Mouse (Mus musculus) adrenal gland, adult 18-20 months (tissue): Measurements from ENCODE around the gene Sdhd. TPM values are rescaled to one million over a fixed set of nuclear protein-coding genes. Genes with fewer than 3 reads are reported as not detected.

Experiments
- DNase-seq, 2 experiments: peaks; one replicate each; pipeline ENCODE4 v3.0.0; 2021 to 2022; ENCODE audit warnings: low spot score in 2 of 2
- total RNA-seq, 2 experiments: library from RNA; stranded (reverse); gene quantifications; 1 replicate in 1 of 2; 2 replicates in 1 of 2; pipeline ENCODE4 v1.2.3; 2021

The Sdhd gene
- total RNA-seq, 2 experiments from 2014 or later = 260 to 414 TPM

DNA sequence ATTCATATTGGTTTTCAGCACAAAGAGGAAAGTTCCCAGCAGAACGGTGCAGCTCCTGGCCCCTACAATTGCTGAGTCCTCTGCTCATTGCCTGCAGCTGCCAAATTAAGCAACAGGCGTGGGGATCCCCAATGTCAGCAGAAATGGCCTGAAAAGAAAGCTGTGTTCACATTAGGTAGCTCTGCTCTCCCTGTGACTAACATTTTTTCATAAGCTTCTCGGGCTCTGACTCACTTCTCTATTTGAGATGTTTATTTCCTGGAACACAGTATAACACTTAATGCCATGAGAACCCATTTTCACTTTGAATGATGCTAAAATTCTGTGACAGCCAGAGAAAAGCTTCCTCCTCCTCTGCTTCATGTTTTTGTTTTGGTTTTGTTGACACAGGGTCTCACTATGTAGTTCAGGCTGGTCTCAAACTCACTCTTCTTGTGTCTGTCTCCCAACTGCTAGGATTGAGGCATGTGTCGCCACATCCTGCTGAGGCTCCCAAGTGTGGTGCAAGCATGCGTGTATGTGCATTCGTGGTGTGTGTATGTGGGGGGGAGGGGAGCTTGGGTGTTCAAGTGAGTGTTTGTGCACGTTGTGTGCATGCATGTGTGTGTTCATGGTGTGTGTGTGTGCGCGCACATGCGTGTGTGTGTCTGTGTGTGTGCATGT lies 12.6 kb downstream of the Sdhd start:
- DNase-seq = no peak

DNA sequence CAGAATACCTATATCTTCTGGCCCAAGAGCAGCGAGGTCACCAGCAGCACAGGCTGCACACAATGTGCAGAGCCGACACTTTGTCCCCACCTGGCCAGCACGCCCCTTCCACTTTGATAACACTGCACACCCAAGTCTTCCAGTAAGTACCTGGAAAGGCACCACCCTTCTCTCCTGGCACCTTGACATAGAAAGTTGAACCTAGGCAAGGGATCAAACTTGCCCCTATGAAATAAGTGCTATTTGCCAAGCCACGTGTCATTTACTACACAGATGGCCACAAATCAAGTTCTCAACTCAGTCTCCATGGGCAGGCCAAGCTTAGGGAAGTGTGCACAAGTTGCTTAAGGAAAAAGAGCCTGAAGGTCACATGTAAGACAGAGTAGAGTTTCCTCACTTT lies 16.7 kb downstream of the Sdhd start:
- no peak for DNase-seq

DNA sequence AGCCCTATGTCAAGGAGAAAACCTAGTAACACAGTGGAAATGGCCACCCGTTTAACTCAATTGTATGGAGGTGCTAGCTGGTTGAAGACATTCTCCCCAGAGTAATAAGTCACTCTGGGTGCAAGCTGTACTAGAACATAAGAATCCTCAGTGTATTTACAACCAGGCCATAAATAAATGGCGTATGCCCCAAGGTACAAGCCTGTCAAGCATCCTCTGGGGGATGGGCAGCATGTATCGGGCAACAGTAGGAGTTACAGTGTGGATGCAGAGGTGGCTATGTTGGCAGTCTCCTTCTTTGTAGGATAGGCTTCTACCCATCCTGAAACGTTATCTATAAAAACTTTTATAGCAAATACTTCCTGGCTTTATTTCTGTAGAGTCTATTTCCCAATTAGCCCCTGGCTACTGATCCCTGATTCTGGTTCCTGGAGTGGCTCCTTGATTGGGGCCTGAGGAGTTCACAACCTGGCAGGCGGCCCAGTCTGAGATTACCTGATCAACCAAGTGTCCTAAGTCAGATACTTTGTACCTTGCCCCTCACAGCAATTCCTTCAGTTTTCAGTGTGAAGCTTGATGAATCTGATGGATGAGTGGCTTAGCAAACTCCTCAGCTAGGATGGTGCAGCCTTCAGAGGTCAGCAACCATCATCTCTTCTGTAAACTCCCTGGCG lies 18.3 kb downstream of the Sdhd start:
- no peak for DNase-seq

DNA sequence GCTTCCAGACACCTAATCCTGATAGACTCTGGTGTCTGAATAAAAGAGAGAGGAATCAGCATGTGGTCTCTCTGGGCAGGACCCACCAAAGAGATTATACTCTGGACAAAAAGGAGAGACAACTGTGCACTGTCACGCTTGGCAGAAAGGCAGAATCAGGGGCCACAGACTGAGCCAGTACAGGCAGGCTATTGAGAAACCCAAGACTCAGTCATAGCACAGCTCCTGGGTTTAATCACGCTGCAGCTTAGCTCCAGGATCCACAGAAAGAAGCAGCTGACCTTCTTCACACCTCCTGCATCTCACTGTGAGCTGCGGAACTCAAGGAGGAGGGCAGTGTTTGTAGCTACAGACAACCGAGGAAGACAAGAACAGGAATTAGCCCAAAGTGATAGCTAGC lies 23.2 kb downstream of the Sdhd start:
- DNase-seq = no peak

DNA sequence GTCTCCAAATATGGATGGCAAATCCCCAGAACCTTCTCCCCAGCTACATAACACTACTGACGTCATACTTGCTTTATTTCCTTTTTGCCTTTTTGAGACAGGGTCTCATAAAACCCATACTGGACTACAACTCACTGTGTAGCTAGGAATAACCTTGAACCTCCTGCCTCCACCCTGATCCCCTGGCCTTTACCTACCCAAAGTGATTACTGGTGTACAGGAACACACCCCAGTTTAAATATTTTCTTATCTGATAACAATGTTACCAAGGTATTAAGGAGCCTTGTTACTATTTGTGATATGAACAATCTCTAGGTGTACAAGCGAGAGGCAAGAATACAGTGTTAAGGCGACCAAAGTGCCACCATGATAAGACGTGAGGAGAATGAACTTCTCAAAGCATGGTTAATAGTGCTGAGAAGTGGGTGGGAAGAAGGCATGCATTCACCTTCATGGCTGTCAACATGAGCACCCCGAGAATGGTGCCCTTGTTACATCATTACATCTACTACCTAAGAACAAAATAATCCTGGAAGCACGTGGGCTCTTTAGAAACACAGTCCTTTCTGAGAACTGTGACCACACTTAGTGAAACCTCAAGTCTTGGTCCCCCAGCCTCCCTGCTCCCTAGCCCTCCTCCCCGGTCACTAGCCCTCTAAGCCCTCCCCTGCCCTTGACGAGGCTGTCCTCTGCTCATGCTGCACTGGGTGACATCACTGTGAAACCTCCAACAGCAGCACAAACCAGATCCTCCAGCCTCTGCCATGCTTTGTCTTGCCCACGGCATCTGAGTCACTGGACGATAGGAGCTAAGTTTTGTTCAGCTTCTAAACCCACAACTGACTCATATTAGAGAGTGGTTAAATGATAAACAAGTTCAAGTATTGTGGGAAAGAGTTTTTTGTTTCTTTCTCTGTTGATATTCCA lies 33.8 kb downstream of the Sdhd start:
- no peak for DNase-seq

DNA sequence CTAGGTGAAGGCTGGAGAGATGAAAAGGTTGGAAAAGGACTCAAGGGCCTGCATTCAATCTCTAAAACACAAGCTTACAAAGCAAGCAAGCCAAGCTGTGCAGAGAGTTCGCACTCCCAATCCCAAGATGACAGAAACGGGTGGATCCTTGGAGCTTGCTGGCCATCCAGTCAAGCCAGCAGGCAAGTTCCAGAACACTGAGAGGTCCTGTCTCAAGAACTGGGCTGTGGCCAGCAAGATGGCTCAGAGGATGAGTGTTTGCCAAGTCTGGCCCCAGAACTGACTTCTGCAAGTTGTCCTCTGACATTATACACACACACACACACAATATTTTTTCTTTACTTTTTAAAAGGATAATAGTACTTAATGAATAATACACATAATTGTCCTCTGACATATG lies 35.7 kb downstream of the Sdhd start:
- DNase-seq = no peak

DNA sequence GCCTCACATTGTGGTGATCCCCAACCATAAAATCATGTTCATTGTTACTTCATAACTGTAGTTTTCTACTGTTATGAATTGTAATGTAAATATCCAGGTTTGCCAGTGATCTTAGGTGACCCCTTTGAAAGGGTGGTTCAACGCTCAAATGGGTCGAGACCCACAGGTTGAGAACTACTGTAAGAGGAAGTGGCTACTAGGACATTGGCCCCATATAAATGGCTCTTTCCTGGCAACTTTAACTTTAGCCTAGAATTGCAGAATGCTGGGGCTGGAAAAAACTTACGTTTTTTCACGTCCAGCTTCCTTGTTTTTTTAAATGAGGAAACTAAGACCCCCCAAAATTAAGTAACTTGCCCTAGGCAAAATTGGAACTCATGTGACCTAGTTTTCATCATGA lies 36.2 kb downstream of the Sdhd start:
- no peak for DNase-seq

DNA sequence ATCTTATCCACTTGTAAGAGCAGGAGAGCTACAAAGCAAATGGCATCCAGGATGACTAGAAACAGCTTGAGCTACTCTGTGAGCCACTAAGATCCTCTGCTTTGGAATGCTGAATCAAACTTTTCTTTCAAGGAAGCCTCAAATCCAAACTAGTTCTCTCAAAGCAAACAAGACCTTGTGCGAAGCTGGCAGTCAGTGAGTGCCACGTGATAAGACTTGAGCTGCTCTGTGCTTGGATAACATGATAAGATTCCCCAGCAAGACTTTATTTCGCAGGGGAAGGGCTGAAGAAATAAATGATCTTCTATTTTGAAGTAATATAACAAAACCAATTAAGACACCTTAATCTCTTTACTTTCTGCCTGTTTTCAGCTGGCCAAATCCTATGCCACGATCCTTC lies 37.7 kb downstream of the Sdhd start:
- DNase-seq = no peak

DNA sequence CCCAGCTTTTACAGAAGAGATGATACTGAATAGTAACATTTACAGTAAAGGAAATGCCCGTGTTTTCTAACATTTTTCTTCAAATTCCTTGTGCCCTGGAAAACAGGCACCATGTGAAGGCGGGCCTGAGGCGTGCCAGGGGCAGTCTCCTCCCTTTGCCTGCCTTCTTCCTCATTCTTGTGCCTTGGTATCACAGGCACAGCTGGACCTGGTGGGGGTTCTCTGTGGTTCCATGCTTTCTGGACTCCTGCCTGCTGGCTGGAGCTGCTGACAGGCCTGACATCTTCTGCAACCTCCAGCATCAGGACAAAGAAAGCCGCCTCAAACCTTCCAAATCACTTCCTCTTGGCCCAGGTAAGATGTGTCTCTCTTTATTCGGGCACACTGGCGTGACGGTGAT lies 38.4 kb downstream of the Sdhd start:
- DNase-seq = no peak

DNA sequence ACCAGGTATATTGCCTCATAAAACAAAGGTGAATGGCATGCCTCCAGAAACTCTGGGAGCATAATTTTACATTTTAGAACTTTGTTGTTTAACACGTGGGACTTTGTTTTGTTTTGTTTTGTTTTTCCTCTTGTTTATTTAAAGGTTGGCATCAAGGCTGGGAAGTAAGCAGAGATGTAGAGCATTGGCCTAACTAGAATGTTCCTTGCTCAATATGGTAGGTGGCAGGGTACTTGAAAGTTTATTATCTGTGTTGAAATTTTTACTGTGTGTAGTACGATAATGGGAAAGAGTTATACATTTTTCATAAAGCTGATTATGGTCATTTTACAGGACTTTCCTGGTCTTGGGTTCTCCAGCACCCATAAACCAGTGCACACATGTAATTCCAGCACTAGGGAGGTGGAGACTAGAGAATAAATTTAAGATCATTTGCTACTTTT lies 41.7 kb downstream of the Sdhd start:
- no peak for DNase-seq

DNA sequence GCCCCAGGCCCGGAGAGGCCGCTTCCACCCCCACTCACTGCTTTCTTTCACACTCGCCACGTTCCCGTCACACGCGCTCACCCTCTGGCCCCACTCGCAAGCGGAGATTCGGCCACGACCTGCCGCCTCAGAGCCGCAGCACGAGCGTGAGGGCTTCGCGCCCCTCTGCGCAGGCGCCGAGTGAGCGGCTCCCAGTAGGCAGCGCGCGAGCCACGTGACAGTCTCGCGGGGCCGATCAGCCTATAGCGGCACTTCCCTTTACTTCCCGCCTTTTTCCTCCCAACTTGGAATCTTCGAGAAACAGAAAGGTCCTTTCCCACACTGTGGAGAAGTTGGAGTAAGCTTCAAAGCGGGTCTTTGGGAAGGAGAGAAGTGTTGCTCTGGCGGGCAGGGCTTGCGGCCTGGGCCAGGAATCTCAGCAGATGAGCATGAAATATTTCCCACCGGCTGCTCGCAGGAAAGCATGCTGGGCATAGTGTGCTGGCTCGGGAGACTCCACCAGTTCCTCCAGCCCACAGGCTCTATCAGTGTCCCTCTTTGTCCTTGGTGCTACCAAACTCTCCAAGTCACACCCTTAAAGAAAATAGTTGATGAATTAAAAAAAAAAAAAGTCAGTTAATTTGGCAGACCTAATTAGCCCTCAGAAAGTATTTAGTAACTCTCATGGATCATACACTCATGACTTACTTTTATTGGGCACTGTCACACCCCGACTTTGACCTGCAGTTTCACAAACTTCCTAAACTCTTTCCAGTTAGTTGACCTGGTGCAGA lies 42.3 kb downstream of the Sdhd start, which contains the start of gene Tex12:
Gene Tex12 (minus strand): TSS at position 181 of the 773 bp plus-strand sequence.
- DNase-seq = no peak

DNA sequence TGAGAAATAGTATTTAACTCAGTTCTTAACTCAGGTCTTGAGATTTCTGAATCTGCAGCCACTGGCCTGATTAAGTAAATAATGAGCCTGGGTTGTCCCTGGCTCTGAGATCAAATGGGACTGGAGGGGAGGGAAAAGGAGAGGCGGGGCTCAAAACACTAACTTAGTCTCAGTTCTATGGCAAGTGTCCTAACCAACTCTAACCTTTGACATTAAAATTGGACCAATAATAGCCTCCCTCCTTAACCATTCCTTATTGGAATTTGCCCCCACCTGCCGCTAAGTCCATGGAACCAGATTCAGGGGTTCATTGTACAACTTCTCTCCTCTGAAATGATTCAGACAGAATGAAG lies 48.5 kb downstream of the Sdhd start, which contains the start of gene Bco2:
Gene Bco2 (minus strand): TSS at position 88 of the 353 bp plus-strand sequence.
- DNase-seq = no peak

DNA sequence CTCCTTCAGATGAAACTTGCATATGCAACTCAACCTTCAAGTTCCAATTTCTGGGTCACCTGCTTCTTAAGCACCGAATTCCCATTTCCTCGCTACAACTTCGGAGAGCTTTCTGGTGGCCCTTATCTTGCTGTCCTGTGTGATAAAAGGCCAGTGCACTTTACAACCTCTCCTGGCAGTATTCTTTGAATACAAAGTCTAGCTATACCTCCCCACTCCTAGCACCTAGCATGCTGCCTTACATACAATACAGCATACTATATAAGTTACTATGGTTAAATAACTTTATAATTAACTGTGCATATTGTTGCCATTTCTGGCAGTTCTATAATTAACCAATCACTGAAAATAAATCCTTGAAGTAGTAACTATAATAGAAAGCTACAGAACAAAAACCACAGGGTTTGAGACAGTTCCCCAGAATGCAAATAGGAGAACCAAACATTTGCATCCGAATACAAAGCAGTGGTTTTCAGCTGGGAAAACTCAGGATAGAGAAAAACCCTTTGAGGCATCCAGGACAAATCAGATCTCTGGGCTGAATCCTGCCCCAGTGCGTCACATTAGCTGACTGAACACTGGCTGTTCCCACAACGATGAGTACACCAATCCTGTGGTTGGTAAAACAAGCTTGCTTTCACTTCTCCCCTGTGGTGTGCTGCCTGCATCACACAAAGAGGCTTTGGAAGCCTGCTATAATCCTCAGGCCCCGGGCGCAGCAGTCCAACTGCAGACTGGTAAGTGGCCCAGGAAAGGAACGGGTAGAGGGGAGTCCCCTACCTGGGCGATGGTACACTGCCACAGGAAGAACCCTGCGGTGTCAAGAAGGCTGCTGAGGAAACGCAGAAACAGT lies 49.1 kb downstream of the Sdhd start, which contains the start of gene Il18:
Gene Il18 (plus strand): TSS at position 587 of the 853 bp plus-strand sequence.
- peak; percentile 14 to 31 for DNase-seq

DNA sequence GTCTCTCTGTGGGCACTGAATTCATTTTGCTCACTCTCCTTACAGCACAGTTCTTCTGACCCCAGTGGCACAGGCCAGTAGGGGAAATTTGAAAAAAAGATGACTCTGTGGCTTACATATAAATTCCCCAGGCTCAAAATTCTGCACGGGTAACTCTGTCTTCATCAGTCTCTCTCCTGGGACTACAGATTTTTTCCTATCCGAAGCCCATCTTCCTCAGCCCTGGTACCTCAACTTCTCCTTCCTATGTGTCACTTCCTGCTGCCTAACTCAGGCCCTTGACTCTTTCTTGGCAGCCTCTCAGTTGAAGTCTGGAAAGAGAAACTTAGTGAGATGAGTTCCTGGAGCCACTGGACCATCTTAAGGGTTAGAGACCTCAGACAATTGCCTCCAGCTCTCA lies 50.1 kb downstream of the Sdhd start:
- no peak for DNase-seq

DNA sequence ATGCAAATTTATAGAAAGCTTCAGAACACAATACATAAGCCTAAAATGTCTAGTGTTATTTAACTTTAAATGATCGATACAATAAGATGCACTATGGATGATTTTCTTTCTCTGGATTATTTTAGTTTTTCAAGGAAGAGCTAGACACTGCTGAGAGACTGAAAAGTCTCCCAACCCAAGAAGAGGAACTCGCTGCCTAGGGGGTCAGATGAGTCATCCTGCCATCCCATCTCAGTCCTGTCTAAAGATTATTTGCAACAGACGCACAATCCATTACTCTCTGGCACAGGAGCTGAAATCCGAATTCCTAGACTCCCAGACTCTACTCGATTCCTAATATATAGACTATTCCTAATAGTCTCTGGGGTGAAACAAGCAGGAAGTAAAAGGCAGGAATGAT lies 51.4 kb downstream of the Sdhd start:
- no peak for DNase-seq

DNA sequence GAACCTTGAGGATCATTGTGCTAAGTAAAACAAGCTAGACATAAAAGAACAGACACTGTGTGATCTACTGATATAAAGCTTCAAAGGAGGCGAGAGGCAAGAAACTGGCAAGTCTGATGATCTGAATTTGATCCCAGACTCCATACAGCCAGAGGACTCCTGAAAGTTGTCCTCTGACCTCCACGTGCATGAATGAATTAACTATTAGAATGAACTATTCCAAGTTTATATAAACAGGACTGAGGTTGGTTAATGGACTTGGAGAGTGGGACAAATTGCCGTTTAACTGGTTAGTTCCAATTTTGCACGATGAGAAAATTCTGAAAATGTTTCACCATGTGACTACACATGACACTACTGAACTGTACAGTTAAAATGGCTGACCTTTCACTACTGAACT lies 54.7 kb downstream of the Sdhd start:
- DNase-seq = no peak

DNA sequence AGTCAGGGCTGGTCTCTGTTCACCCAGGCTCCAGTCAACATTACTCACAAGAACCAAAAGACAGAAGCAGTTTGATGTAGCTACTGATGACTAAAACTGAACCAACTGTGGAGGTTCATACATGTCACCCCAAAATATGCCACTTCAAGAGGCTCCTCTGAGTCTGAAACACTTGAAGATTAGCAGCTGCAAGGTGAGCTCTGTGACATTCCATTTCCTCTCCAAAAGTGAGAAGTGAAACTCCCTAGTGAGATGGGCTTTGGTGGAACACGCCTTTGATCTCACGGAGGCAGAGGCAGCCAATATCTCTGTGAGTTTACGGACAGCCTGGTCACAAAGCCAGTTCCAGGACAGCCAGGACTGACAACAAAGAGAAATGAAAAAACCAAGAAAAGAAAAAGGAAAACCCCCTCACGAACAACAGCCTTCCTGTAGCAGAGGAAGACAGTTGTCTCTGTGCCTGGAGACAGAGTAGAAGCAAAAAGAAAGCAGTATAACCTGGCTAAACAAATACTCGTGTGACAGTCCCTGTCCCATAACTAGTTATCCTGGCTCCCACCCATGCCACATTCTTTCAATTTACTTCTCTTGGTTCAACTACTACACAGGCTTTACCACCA lies 55.6 kb downstream of the Sdhd start:
- DNase-seq = no peak
